Mouse (Mus musculus) C2C12 (cell line): ENCODE measurements at regions not wholly inside any gene's neighbourhood (a gene's known extent, or its start where the extent isn't known, plus 50 kb on each side); places are given as distances from the start of the nearest gene placed in this dataset.

Source experiments
- H3K27me3 ChIP-seq: one replicate; pipeline ENCODE4 v1.6.1; 2011; ENCODE audit not compliant: control insufficient read depth, insufficient read depth, insufficient read length
- H3K36me3 ChIP-seq: one replicate; pipeline ENCODE4 v1.6.1; 2011; ENCODE audit not compliant: control insufficient read depth, insufficient read depth
- H3K4me3 ChIP-seq: one replicate; pipeline ENCODE4 v1.5.1; 2011; ENCODE audit warnings: mild to moderate bottlenecking, control low read depth; ENCODE audit not compliant: poor library complexity, insufficient read depth, severe bottlenecking
- H3K79me2 ChIP-seq: one replicate; pipeline ENCODE4 v1.6.1; 2011; ENCODE audit not compliant: control insufficient read depth, insufficient read depth
- H3K79me3 ChIP-seq: one replicate; pipeline ENCODE4 v1.6.1; 2011; ENCODE audit warnings: low read depth, control low read depth
- H3ac ChIP-seq: one replicate; pipeline ENCODE3; 2011; ENCODE audit warnings: low read depth; ENCODE audit not compliant: control insufficient read depth, insufficient read length
- CEBPB ChIP-seq: IDR thresholded peaks from one replicate; pipeline ENCODE4 v1.6.1; 2011; ENCODE audit warnings: low read depth, mild to moderate bottlenecking, control low read depth, moderate library complexity
- CTCF ChIP-seq: IDR thresholded peaks from one replicate; pipeline ENCODE4 v1.5.1; 2011; ENCODE audit not compliant: control insufficient read depth, insufficient read depth, insufficient read length
- FOSL1 ChIP-seq: IDR thresholded peaks from one replicate; pipeline ENCODE4 v1.8.0; 2011; ENCODE audit warnings: mild to moderate bottlenecking, low read length; ENCODE audit not compliant: poor library complexity, insufficient read depth, severe bottlenecking
- MAX ChIP-seq: IDR thresholded peaks from one replicate; pipeline ENCODE4 v1.6.1; 2011; ENCODE audit warnings: mild to moderate bottlenecking, control low read depth
- MYOD1 ChIP-seq: IDR thresholded peaks from one replicate; pipeline ENCODE4 v1.6.1; 2011; ENCODE audit warnings: low read depth; ENCODE audit not compliant: control insufficient read depth, insufficient read length
- MYOG ChIP-seq: IDR thresholded peaks from one replicate; pipeline ENCODE4 v1.6.1; 2011; ENCODE audit not compliant: control insufficient read depth, insufficient read length; ENCODE audit errors: extremely low read depth
- USF1 ChIP-seq: IDR thresholded peaks from one replicate; pipeline ENCODE4 v1.6.1; 2011; ENCODE audit warnings: low read depth, mild to moderate bottlenecking, control low read depth, moderate library complexity

DNA sequence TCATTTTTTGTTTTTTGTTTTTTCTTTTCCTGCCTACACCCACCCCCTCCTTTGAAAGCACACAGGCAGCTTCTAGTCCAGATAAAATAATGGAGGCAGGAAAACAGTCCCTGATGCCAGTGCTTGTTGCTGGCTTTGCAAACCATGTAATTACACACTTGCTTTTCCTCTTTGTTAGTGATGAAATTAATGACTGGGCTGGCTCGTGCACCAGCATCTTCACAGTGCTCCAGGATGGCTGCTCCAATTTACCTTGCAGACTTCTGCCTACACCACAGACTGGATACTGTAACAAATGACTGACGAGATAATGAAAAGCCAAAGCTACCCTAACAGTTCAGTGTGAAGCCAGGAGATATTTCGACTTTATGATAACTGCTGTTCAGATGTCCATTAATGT lies 262.6 kb upstream of the Lrrc7 start:
- Histone ChIP-seq H3K4me3 (no peak overlapping the region), H3K79me2 (no peaks in the 10 kb centered on the region), H3K27me3 (no peaks in the 10 kb centered on the region), H3K36me3 (no peaks in the 10 kb centered on the region), H3ac (no peak overlapping the region), H3K79me3 (no peaks in the 10 kb centered on the region)
- TF ChIP-seq FOSL1 (no peak), CTCF (no peak), MAX (no peak), MYOD1 (no peak), USF1 (no peak), CEBPB (no peak), MYOG (no peak)

DNA sequence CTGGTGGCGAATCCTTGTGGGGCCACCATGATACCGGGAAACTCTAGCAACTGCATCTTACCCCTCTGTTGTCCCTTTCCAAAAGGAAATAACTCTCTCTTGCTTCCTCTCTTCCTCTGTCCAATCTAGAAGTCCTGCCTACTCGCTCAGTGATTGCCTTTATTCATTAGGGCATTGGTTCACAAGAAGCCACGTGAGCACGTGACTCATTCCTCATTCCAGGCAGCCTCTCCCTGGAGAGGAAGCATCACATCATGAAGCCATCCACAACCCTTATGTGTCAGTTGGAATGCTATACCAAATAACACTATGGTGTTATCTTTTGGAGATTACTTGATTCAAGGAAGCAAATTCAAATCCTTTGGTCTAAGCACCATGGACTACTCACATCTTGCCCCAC lies 215.6 kb upstream of the Lrrc7 start:
- no peaks in the 10 kb centered on the region for H3K36me3 ChIP-seq
- no peak overlapping the region for H3K4me3 ChIP-seq
- no peak overlapping the region for H3ac ChIP-seq
- H3K79me3 ChIP-seq: no peaks in the 10 kb centered on the region
- no peaks in the 10 kb centered on the region for H3K27me3 ChIP-seq
- no peak for TF ChIP-seq MAX
- TF ChIP-seq USF1: peak; percentile 85
- no peaks in the 10 kb centered on the region for H3K79me2 ChIP-seq
